Mouse (Mus musculus) brain, embryonic 14.5 days (tissue): ENCODE measurements around the gene Trappc10.

ENCODE experiments used
- CTCF ChIP-seq: fragments of 200-500 bp; IDR thresholded peaks from 2 replicates; pipeline ENCODE4 v1.5.1; 2012; ENCODE audit warnings: inconsistent platforms, mild to moderate bottlenecking, moderate library complexity, borderline replicate concordance; ENCODE audit not compliant: insufficient read depth, insufficient read length; ENCODE audit errors: extremely low read depth
- POLR2A ChIP-seq: fragments of 200-500 bp; IDR thresholded peaks from 2 replicates; pipeline ENCODE4 v1.6.1; 2012; ENCODE audit warnings: mild to moderate bottlenecking, inconsistent platforms, borderline replicate concordance; ENCODE audit not compliant: poor library complexity, insufficient read depth, insufficient read length, severe bottlenecking; ENCODE audit errors: extremely low read depth

- TF ChIP-seq CTCF (no peak), POLR2A (no peak)
These were observed 15.9 kb downstream of the Trappc10 start for GRCm38 (mm10) chr10:78228560-78228928.
